Mouse (Mus musculus) CD4-positive, CD25-positive, alpha-beta regulatory T cell, adult 2 months (primary cell): Measurements from ENCODE around the gene Melk.

ENCODE experiments used
- DNase-seq: peaks from one replicate; pipeline ENCODE4 v3.0.0-alpha.2; 2012; ENCODE audit warnings: low read depth, low spot score

Melk gene

GRCm38 (mm10) chr4:44326721-44327120, 26.0 kb downstream of the Melk start:
- no peak for DNase-seq

- no peak for DNase-seq
These were observed 27.3 kb downstream of the Melk start for GRCm38 (mm10) chr4:44327976-44328375.

- no peak for DNase-seq
These were observed 34.3 kb downstream of the Melk start for GRCm38 (mm10) chr4:44335006-44335405.

- DNase-seq: no peak
These were observed 61.0 kb downstream of the Melk start for GRCm38 (mm10) chr4:44361670-44362069.

DNA sequence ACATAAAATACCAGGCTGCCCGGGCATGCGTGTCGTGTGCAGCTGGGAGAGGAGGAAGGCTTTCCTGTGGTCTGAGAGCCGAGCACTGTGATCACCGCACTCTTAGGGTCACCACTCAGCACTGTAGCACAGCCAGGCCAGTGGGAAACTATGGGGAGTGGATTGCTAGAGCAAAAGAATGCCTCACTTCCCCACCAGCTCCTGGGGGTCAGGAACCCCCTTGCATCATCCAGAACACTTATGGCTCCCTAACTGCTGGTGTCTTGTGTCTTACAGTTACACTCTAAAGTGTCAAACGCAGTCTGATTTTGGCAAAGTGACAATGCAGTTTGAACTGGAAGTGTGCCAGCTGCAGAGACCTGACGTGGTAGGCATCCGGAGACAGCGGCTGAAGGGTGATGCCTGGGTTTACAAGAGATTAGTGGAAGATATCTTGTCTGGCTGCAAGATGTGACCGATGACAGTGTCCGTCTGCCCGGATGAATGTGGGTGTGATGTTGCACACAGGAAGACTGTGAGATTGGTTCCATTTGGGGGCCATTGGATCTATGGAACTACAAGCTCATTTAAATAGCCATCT, 62.8 kb downstream of the Melk start:
- DNase-seq: no peak

GRCm38 (mm10) chr4:44392231-44393216, 91.8 kb downstream of the Melk start:
- no peak for DNase-seq

DNA sequence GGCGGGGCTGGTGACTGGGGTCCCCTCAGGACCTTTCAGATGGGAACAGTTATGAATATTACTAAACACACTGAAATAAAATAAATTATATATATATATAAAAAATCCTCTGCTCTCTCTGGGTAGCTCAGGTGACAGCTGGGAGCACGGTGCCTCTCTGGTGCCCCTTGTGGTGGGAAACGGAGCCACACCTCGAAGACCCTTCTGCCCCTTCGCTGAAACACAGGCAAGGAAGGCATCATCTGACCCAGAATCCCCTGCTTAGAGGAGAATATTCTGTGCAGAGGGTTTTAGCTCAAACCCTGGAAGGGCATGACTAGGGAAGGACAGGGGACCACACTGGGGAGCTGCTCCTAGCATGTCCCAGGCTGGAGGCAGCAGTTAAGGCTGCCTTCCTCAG, 101.9 kb downstream of the Melk start:
- peak; percentile 62 for DNase-seq

GRCm38 (mm10) chr4:44404487-44404886, 103.8 kb downstream of the Melk start:
- no peak for DNase-seq
